Mouse (Mus musculus) monocyte, adult 5-6 weeks (primary cell): ENCODE data around the gene Glis3. TPM values are rescaled to one million over a fixed set of nuclear protein-coding genes. Genes with fewer than 3 reads are reported as not detected.

Source experiments
- ATAC-seq: fragments of 153-309, 156-312 bp; replicated peaks from 2 replicates; pipeline ENCODE4 v1.8.0; 2017; ENCODE audit warnings: mild to moderate bottlenecking; ENCODE audit not compliant: low TSS enrichment, insufficient number of reproducible peaks, severe bottlenecking, poor library complexity, low FRiP score
- total RNA-seq: library from RNA; stranded (forward); fragments of 200-1000, 200-491, 200-594 nt; gene quantifications from 3 replicates; pipeline ENCODE4 v1.2.3, GENCODE M21; 2017

Glis3 gene
- total RNA-seq, 1 experiment from 2014 or later = 1.6 TPM

- no peak for ATAC-seq
Measured at GRCm38 (mm10) chr19:28660912-28661311, 19.0 kb downstream of the Glis3 start.

GRCm38 (mm10) chr19:28657686-28658195 lies 22.1 kb downstream of the Glis3 start:
- no peak for ATAC-seq

- no peak for ATAC-seq
Measured at GRCm38 (mm10) chr19:28656882-28657281, 23.0 kb downstream of the Glis3 start.

- no peak for ATAC-seq
Measured at GRCm38 (mm10) chr19:28655166-28655565, 24.7 kb downstream of the Glis3 start.

- ATAC-seq = no peak
Measured at GRCm38 (mm10) chr19:28650836-28651235, 29.0 kb downstream of the Glis3 start.

- no peak for ATAC-seq
Measured at GRCm38 (mm10) chr19:28649489-28649888, 30.4 kb downstream of the Glis3 start.

- no peak for ATAC-seq
Measured at GRCm38 (mm10) chr19:28648881-28649280, 31.0 kb downstream of the Glis3 start.

GRCm38 (mm10) chr19:28647424-28647823 lies 32.5 kb downstream of the Glis3 start:
- ATAC-seq = no peak

GRCm38 (mm10) chr19:28646286-28646685 lies 33.6 kb downstream of the Glis3 start:
- no peak for ATAC-seq

- no peak for ATAC-seq
Measured at GRCm38 (mm10) chr19:28640861-28641381, 39.0 kb downstream of the Glis3 start.

- no peak for ATAC-seq
Measured at GRCm38 (mm10) chr19:28635991-28636553, 43.8 kb downstream of the Glis3 start.

- ATAC-seq = no peak
Measured at GRCm38 (mm10) chr19:28634986-28635385, 44.9 kb downstream of the Glis3 start.

GRCm38 (mm10) chr19:28628416-28628815 lies 51.5 kb downstream of the Glis3 start:
- no peak for ATAC-seq

GRCm38 (mm10) chr19:28626189-28626588 lies 53.7 kb downstream of the Glis3 start:
- no peak for ATAC-seq

GRCm38 (mm10) chr19:28624571-28624970 lies 55.3 kb downstream of the Glis3 start:
- ATAC-seq = no peak

GRCm38 (mm10) chr19:28623726-28624125 lies 56.2 kb downstream of the Glis3 start:
- ATAC-seq = no peak

- ATAC-seq = no peak
Measured at GRCm38 (mm10) chr19:28621608-28622505, 58.0 kb downstream of the Glis3 start.

- no peak for ATAC-seq
Measured at GRCm38 (mm10) chr19:28617736-28618135, 62.1 kb downstream of the Glis3 start.

GRCm38 (mm10) chr19:28617191-28617590 lies 62.7 kb downstream of the Glis3 start:
- ATAC-seq = no peak

- no peak for ATAC-seq
Measured at GRCm38 (mm10) chr19:28616487-28616886, 63.4 kb downstream of the Glis3 start.
